Mouse (Mus musculus): ENCODE data around the gene Nxn. TPM values are rescaled to one million over a fixed set of nuclear protein-coding genes. Genes with fewer than 3 reads are reported as not detected.
"Not testable (repeated sequence)": the region's sequence is repeated elsewhere in the genome, so short reads cannot be mapped to it uniquely, and the experiment has no call there.

The Nxn gene
- total RNA-seq, 4 experiments from 2014 or later, result 33.5 to 43.6 (median 40.8) TPM

DNA sequence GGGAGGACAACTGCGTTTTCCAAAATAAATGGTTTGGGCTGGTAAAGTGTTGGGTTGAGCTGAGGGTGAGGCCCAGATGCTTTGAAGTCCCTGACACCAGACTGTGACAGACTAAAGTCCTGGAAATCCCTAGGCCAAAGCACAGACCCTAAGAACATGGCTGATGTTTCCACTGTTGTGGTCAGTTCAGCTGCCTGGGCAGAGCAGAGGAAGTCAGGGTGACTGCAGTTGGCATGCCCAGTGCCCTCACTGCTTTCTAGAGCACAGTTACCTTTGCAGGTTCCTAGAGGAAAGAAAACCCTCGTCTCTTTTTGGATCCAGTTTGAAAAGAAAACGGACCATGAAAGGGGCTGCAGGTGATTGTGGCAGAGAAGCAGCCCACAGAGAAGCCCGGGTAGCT lies 141.6 kb downstream of the Nxn start:
- no peak for DNase-seq

DNA sequence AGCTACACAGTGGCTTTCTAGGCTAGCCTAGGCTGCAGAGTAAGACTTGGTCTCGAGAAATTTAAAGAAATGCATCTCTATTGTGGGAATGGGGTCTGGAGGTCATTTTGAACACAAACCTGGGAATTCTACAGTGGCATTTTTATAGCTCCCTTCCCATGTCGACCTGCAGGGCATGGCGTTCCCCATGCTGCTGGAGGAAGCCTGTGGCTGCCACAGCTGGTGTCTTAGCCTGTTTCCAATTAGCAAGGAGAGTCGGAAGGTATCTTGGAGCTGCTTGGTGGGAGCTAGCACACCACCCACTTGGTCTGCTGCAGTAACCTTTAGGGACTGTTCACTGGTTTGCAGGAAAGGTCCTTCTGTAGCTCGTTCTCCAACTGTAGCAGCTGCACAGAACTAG lies 142.8 kb downstream of the Nxn start:
- no peak for DNase-seq

DNA sequence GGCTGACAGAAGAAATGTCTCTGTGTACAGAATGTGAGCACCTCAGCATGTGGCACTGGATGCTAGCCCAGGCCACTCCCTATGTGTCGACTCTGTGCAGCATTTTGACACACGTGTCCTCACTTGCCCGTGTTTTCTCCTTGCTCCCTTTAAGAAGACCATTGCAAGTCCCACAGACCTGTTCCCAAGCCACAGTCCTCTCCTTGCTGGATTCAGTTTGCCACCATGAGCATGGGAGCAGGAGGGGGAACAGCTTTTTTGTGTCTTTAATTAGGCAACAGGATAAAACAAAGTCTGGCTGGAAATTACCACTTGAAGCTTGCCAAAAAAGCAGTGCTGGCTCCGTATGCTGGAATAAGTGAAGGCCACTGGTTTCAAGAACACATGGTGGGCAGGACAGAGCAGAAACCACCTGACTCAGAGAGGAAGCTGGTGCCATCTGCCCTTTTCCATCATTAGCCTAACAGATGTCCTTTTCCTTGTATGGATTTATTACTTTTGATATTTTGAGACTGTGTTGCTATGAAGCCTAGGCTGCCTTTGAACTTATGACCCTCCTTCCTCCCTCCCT lies 143.4 kb downstream of the Nxn start:
- DNase-seq, result peak; percentile 61

DNA sequence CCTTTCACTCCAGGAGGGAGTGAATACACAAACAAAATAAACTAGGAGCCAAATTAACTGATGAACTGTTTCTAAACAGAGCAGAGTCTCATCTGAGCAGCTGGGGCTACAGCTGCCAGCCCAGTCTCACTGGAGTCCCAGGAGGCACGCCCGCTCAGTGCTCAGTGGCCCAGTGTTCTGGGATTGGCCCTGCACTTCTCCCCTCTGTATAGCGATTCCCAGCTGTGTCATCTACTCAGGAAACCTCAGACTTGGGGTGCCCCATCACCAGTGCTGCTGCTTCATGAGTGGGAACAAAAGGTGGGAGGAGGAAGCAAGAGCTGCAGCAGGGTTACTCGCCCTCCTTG lies 145.0 kb downstream of the Nxn start:
- DNase-seq, result no peak

DNA sequence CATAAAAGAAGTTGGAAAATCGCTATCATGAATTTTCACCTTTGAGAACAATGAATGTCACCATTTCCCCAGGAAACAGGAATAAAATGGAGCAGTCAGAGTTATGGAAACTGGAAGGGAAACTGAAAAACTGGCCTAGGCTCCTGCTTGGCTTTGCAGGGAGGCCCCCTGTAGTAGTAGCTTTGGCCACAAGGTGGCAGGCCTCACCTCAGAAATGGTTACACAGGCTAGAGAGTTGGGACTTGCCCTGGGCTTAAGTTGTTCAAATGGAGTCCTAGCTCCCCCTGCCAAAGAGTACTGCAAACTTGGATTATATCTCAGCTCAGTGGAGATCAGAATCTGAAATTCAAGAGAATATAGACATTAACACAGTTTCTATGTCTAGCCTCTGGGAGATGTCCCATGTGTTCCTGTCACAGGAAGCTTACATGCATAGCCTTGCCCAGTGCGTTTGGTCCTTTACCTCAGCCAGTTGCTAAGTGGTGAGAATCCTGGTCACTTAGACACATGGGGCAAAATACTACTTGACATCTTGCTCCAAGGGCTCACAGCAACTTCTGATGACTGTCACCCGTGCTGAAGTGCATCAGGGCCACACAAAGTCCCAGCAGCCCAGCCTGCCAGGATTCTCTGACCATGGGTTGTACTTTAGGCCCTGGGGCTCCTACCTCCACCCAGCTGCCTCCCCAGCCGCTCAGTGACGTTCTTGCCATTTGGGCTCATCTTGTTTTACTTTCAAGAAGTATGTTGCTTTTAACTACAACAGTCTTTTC lies 145.6 kb downstream of the Nxn start:
- DNase-seq, result peak; percentile 74

DNA sequence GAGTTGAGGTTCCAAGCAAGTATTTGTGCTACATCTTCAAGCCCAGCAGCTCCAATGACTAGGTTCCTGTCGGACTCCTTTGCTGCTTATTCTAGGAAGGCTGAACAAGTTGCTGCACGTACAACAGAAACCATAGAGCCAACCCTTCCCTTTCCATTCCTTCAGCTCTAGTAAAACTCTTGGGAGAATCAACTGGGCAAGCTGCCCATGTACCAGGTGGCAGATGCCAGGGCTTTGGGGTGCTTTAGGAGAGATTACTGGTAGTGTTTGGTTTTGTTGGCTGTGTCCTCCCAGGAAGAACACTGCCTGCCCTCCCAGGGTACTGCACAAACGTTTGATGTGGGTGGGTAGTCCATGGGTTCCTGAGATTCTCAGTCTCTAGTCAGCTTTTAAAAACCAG lies 146.9 kb downstream of the Nxn start:
- no peak for DNase-seq

DNA sequence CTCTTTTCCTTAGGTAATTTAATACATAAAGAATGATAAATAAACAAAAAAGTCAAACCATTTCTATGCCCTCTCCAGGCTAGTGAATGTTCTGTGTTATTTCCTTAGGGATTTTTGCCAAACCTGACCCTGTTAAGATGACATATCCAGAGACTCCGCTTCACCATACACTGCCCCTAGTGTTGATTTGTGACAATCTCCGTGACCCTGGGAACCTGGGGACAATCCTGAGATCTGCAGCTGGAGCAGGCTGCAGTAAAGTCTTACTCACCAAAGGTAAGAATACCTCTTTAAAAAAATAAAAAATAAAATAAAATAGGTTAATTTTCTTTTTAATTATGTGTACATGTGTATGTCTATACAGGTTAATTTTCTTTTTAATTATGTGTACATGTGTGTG lies 151.7 kb downstream of the Nxn start:
- DNase-seq, result no peak

DNA sequence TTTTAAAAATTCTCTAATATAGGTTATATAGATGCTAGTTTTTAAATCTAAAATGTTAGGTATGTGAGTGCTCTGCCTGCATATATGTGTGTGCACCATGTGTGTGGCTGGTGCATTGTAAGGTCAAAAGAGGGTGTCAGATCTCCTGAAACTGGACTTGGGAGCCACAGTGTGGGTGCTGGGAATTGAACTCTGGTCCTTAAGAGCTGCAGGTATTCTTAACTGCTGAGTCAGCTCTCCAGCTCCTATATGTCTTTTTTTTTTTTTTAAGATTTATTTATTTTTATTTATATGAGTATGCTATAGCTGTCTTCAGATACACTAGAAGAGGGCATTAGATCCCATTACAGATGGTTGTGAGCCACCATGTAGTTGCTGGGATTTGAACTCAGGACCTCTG lies 152.5 kb downstream of the Nxn start:
- no peak for DNase-seq

DNA sequence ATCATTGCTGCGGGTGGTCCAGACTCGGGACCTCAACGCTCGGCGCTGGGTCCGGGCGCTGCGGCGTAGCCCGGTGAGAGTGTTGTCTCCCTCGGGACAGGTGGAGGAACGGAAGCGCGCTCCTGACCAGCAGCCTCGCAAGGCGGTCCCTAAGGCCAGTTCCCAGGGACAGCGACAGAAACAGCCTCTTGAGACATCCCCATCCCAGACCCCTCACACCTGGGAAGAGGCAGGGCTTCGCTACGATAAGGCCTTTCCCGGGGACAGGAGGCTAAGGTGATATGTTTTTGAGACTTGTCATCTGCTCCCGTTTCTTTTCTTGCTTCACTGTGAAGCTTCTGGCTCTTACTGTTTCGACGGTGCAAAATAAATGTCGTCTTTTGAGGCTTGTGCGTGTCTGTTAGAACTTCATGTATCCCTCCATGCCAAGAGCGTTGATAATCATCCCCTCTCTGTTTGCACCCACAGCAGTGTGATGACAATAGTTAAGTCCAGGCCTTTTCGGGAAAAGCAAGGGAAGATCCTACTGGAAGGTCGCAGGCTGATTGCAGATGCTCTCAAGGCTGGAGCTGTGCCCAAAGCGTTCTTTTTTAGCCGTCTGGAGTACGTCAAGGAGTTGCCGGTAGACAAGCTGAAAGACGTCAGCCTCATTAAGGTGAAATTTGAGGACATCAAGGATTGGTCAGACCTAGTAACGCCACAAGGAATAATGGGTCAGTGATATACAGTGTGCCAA lies 155.0 kb downstream of the Nxn start:
- no peak for DNase-seq

DNA sequence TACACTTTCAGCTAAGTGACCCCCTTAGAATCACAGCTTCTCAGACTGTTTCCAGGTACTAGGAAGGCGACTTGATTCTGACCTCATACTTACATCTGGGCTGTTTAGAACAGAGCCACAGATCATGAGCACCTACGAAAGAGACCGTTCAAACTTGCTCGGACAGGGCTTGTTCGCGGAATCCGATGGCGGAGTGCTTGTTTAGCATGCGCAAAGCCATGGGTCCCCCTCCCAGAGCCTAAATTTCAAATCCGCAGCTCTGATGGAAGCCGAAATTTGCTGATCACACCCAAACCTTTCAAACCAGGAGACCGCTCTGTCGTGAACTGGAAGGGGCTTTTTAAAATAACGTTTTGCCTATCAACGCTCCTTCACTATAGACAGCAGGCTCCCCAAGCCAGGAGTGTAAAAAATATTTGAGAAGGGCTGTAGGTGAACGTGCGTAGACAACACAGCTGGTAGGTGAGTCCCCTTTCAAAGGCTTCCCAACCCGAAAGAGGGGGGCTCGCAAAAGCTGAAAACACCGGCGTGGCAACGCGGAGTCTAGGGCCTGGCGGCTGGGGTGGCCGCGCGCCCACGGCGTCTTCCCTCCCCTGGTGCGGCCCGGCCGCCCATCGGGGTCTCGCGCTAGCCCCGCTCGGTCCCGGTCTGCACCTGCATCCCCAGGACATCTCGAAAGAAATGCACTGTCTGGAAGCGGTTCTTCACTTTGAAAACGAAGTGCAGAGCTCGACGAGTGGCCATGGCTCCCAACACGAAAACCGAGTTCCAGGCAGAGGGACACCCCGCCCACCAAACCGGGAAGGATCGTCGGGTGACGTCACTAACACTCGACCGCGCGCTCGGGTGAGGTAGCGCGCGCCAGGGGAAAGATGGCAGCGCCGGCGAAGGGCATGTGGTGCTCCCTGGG lies 155.8 kb downstream of the Nxn start, which contains the start of the genes Mrm3 and Glod4:
Gene Mrm3, plus strand, starts transcription at position 815 of the 910 bp plus-strand sequence.
Gene Glod4, minus strand, starts transcription at position 825 of the 910 bp plus-strand sequence.
- peak; percentile 89 for DNase-seq

DNA sequence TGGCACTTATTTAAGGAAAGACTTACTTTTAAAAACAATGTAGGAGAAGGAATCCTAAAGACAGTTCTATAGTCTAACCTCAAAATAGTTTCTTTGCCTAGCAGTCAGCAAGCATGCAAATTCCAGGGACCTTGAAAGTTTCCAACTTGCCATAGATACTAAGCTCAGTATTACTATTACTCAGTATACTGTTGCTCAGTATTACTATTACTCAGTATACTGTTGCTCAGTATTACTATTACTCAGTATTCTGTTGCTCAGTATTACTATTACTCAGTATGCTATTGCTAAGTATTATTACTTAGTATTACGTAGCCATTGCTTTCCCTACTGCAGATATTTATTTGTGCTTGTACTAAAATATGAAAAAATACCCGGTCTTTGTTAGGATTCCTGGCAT lies 159.2 kb downstream of the Nxn start:
- DNase-seq, result no peak

DNA sequence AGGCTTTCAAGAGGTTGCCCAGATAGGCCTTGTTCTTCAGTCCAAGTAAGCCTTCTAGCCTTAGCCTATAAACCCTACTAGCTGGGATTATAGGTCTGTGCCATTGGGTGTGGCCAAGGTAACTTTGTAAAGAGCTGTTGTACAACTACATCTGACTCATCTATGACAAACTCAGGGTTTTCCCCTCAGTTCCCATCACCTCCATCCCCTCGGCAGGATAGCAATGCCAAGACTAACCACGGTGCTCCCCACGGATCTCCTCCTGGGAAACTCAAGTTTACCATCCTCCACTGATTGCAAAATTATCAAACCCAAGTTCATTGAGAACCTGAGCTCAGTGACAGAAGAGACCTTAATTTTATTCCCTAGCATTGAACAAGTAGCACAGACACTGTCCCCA lies 162.8 kb downstream of the Nxn start:
- no peak for DNase-seq

DNA sequence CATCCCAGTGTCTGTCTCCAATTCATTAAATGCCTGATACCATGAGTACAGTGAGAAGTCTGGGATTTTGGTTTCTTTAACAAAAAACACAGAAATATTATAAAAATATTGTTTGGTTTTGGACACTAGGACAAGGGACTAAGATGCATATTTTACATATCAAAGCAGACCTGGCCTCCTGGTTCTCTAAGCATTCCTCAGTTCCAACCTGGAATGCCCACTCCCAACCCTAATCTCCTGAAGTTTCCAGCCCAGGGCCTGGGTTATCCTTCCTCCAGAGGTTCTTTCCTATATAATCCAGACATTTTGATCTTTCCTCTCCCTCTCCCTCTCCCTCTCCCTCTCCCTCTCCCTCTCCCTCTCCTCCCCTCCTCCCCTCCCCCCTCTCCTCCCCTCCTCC lies 173.9 kb downstream of the Nxn start:
- DNase-seq, result no peak

DNA sequence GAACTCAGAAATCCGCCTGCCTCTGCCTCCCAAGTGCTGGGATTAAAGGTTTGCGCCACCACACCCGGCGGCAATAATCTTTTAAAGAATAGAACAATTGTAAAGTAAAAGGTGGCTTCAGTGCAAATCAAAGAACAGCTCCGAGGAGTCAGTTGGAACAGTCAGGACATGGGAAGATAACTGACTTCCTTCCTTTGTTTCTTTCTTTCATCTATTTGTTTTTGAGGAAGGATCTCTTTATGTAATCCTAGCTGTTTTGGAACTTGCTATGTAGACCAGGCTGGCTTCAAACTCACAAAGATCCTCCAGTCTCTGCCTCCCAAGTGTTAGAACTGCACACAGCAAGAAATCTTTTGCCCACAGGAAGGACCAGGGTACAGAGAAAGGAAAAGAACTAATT lies 174.3 kb downstream of the Nxn start:
- DNase-seq, result no peak

DNA sequence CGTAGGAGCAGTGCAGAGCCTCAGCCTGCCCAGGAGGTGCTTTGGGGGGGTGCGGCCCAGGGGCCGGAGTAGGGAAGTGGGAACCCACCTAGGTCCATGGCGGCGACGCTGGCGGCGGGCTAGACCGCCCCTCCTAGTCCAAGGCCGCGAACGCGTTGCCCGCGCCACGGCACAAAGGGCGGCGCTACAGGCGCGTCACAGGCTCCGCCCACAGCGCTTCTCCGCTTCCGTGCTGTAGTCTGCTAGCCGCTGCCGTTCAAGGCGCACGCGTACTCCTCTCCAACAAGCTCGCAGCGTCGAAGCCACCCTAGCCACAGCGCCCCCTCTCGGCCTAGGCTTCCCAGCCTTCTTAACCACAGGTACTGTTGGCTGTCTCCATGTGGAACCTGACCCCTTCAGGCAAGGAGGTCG lies 181.5 kb downstream of the Nxn start, which contains the start of the genes Dbil5 and Gemin4:
Gene Dbil5, plus strand, starts transcription at position 219 of the 411 bp plus-strand sequence.
Gene Gemin4, minus strand, starts transcription at position 275 of the 411 bp plus-strand sequence.
- DNase-seq, result peak; percentile 94

DNA sequence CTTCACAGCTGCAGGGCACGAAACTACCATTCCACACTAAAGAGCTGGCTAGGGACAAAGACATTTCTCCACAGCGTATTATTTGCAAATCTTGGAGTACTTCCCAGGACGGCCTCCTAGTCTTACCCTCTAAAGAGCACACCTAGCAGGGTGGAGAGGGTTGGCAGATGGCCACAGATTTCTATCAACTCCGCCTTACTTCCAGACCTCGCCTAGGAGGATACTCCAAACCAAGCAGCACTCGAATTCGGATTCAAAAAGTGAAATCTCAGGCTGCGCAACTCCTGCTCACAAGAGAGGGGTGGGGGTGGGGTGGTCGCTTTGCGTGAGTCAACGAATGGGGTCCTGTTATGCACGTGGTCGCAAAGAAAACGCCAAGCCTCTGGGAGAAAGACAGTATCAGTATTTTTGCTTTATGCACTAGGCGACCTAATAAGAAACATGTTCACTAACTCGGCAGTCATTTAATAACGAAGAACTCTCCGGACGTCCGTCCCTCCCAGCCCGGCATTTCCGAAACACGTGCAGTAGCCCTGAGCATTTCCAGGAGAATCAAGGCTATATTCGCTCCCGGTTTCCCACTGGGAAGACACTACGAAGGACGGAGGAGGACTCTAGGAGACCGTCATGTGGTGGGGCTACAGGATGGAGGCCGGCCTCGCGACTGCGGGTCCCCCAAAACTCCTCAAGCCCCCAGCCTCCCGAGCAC lies 182.1 kb downstream of the Nxn start:
- peak; percentile 21 for DNase-seq

DNA sequence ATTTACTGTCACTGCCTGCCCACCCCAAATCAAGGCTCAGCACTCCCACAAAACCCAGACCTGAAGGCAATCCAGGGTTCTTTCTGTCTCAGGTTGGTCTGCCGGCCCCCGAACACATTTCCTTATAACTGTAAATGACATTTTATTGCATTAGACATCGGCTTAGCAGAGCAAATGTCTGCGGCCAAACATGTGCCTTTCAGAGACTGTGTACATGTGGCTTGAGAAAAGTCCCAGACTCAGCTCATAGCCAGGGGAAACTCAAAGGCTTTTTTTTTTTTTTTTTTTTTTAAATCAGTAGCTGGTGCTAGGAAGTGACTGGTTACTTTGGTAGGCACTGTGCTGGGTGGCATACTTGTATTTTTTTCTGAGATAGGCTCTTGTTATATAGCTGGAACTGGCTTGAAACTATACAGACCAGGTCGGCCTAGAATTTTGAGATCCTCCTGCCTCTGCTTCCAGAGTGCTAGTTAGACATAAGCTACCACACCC lies 182.8 kb downstream of the Nxn start:
- no peak for DNase-seq

DNA sequence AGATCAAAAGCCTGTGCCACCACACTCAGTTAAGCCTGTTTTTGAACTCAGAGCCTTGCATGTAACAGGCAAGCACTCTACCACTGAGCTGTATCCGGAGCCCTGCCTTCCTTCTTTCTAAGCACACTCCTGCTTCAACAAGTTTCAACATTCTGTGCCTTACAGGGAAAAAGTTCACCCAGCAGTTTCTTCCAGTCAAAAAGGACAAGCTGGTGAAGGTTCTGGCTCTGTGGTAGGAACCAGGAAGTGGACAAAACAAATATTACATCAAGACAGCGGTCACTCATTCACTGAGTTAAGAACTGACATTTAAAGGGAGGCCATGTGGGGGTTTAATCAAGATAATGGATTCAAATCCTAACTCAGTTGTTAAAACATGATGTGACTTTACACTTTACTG lies 183.9 kb downstream of the Nxn start:
- DNase-seq, result no peak

DNA sequence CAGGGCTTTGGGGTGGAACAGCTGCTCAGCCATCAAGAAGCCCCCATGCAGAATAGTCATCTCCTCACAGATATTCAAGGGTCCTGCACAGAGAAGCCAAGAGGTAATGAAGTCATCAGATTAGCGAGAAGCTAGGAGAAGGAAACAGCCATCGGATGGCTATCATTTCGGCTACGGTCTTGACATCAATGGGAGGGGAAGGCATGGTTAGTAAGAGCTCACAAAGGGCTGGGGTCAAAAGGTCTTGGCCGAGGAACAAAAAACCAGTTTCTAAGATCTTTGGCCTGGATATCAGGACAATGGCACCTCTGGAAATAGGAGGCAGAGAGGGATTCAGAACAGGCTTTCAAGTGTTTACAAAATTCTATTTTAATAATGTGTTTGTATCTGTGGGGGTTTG lies 185.1 kb downstream of the Nxn start:
- DNase-seq, result no peak

DNA sequence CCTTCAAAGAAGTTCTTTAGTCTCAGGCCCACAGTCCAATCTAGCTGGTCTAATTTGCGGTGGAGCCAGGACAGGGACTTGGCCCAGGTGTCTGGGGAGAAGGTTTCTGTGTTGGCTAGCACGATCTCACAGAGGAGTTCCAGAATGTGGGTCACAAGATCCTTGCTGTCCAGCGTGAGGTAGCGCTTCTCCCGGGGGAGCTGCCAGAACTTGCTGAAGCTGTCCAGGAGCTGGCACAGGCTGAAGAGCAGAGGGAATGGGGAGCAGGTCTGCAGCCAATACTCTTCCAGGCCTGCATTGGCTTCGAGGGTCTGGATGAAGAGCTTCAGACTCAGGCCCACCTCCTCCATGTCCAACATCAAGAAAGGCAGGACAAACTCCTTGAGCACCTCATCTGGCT lies 187.3 kb downstream of the Nxn start:
- not testable (repeated sequence) for DNase-seq

DNA sequence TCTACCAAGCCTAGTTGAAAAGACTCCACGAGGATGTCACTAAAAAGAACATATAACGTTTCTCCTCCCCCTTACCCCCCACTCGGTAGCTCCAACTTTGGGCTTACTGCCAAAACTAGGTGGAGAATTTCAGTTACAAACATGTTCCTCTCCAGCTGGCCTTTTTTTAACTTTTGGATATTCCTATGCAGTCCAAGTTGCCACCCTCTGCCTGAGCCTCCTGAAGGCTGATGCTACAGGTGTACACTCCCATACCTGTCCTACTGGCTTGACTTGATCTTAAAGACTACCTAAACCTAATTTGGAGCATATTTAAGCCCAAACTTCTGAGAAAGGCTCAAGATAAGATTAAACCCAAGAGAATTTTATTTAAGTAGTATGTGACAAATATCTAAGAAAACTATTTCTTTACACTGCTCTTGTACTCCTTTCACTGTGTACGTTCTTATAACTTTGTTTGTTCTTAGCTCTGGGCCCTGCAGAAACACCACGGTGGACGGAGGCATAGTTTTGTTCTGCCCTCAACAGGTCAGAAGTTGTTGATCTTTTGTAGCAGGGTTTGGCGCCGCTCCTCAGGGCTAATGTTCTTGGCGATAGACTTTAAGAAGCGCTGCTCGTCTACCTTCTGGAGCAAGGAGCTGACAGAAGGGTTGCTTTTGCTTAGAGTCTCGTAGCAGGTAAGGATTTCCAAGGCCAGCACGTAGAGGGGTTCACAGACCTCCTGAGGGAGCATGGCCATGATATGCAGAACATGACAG lies 188.5 kb downstream of the Nxn start:
- DNase-seq, result no peak
